Mouse (Mus musculus): ENCODE results near the gene Ano6.

DNA sequence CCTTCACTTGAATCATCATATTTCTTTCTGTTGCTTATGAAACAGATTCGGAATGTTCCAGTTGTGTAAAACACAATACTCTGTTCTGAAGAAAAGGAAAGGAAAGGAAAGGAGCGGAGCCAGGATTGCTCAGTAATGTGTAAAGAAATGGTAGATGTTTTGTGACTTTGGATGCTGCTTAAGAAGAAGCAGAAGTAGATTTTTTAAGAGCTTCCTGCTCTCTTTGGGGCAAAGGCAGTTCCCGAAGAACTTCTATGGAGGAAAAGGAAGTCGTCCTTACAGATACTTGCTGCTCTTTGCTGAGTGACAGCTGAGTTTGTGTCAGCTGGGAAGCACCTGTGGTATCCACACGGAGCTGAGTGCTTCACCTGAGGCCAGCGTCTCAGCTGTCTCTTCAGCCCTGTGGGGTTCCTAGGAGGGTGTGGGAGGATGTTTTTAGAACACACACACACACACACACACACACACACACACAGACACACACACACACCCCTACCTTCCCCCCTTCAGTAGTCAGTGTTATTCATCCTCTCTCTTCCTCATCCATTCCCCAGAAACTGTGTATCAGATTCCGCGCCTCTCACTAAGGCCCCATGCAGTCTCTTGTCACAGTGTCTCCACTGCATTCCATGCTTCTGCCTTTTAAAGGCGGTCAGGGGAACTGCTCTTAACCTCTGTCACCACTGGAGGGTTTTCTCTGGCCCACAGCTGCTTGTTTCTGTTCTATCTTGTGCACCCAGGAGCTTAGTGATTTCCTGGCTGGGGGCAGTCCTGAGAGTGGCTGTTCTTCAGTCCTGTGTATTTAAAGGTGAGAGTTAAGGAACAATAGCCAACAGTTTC is 6.7 kb downstream of the Ano6 start:
- no peak for TF ChIP-seq CTCF (IDR thresholded peaks at IDR 0.05; ENCODE audit: insufficient read depth, low read length)
- no peak for TF ChIP-seq POLR2A (IDR thresholded peaks at IDR 0.05; ENCODE audit: borderline replicate concordance, extremely low read depth, low read depth, low read length)
